Comparison of ENCODE assay signal across 5 mouse cellular contexts in the genomic region with DNA sequence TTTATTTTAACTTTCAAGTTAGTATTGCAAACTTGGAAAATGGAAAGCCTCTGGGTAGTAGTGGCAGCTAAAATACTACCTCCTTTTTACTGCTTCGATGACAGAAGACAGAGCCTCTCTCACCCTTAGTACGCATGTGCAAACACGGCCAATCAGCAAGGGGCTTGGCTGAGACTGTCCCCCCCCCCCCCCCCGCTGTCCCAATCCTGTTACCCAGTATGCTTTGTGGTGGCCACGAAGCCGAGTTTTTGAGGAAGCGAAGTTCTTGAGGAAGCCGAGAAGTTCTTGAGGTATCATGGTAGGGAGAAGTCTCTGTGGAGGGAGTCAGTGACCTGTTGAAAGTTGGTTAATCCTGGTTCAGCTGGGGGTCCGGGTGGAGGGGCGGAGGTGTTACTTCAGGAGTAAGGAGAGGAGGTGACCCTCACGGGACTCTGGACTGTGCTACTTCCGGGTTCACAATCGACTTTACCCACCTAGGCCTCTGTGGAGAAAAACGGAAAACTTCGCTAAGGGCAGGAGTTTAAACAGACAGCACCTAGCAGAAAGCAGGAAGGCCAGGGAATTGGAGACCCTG. TPM values are rescaled to one million over a fixed set of nuclear protein-coding genes. Genes with fewer than 3 reads are reported as not detected.
"Had no signal": no experiment of that assay in that cellular context is flagged by ENCODE, and none has a peak within 500 bp of the region (broad histone marks: within the 10 kb centered on the region; RNA-seq: fewer than 3 reads in every experiment).

A gene (plus strand): TSS at position 237 of the 574 bp plus-strand sequence.

RNA-seq across cellular contexts. Expression of the gene that starts here (rescaled TPM):
- polyA plus RNA-seq: lung, adult 2 months; neural tube, embryonic 11.5 days; neural tube, embryonic 13.5 days; small intestine, adult 2 months; thymus, adult 2 months had no signal
